13 mouse cellular contexts compared by ENCODE assay signal in genomic region chr10:10395784-10396481, GRCm38 (mm10).
DNase-seq lines count a peak whose midpoint lies in the region; ATAC-seq and TF ChIP-seq lines count a peak whose summit lies in the region.
"Had no signal": no experiment of that assay in that cellular context is flagged by ENCODE, and none has a peak within 500 bp of the region (broad histone marks: within the 10 kb centered on the region; RNA-seq: fewer than 3 reads in every experiment).

No protein-coding gene starts in this region.

- ATAC-seq in kidney, postnatal 0 days (replicated peaks; ENCODE audit: low FRiP score, low read depth) = no peak
- peak; percentile 97 for ATAC-seq in common myeloid progenitor, adult 5-6 weeks (replicated peaks; ENCODE audit: low read depth, poor library complexity, severe bottlenecking)
- peak; percentile 58 for ATAC-seq in liver, postnatal 0 days

- TF ChIP-seq CTCF in kidney, postnatal 0 days (IDR thresholded peaks at IDR 0.05; ENCODE audit: low read depth) = no peak
- no peak for TF ChIP-seq CTCF in liver, postnatal 0 days (IDR thresholded peaks at IDR 0.05; ENCODE audit: low read depth)

- H3K4me1 ChIP-seq in kidney, postnatal 0 days (replicated peaks; ENCODE audit: insufficient read depth, low read length) = no peaks in the 10 kb centered on the region
- H3K4me1 ChIP-seq in liver, postnatal 0 days (ENCODE audit: insufficient read depth) = no peaks in the 10 kb centered on the region
- H3K4me1 ChIP-seq: hindbrain, embryonic 15.5 days had no signal

- peak; percentile 12 for DNase-seq in kidney, postnatal 0 days (ENCODE audit: low spot score)
- no peak for DNase-seq in kidney, adult 9 months
- no peak for DNase-seq in liver, postnatal 0 days
- no peak for DNase-seq in right cerebral cortex, adult 2 months (ENCODE audit: low spot score in 2 of 2)
- DNase-seq in kidney, postnatal 4 days = no peak
- DNase-seq in left cerebral cortex, adult 9 months (ENCODE audit: low spot score in 2 of 2) = no peak
- DNase-seq: cerebellum, adult 2 months; kidney, adult 2 months; lung, adult 18-20 months; spleen, adult 18-20 months had no signal

- no peak overlapping the region for H3K4me3 ChIP-seq in kidney, postnatal 0 days (replicated peaks; ENCODE audit: low read depth, low read length)
- no peak overlapping the region for H3K4me3 ChIP-seq in liver, postnatal 0 days (ENCODE audit: low read depth, low read length)
- H3K4me3 ChIP-seq: hindbrain, embryonic 15.5 days had no signal

- WGBS in kidney, postnatal 0 days = 66% methylated on average over 4 of the region's 4 CpGs
- WGBS in liver, postnatal 0 days (ENCODE audit: insufficient replicate concordance) = 30% methylated on average over 4 of the region's 4 CpGs

- H3K27me3 ChIP-seq in kidney, postnatal 0 days (ENCODE audit: insufficient read depth, low read length) = no peaks in the 10 kb centered on the region
- no peaks in the 10 kb centered on the region for H3K27me3 ChIP-seq in liver, postnatal 0 days (ENCODE audit: insufficient read depth, low read length)
- H3K27me3 ChIP-seq: hindbrain, embryonic 15.5 days had no signal

- H3K36me3 ChIP-seq in kidney, postnatal 0 days (ENCODE audit: insufficient read depth, low read length) = no peaks in the 10 kb centered on the region
- H3K36me3 ChIP-seq in liver, postnatal 0 days (replicated peaks; ENCODE audit: insufficient read depth, low read length) = no peaks in the 10 kb centered on the region
- H3K36me3 ChIP-seq: hindbrain, embryonic 15.5 days had no signal

- H3K9ac ChIP-seq in kidney, postnatal 0 days (ENCODE audit: low read depth, low read length) = no peak overlapping the region
- H3K9ac ChIP-seq in liver, postnatal 0 days (replicated peaks) = no peak overlapping the region
- H3K9ac ChIP-seq: hindbrain, embryonic 15.5 days had no signal

- H3K9me3 ChIP-seq in kidney, postnatal 0 days (replicated peaks; ENCODE audit: low read length) = no peaks in the 10 kb centered on the region
- H3K9me3 ChIP-seq in liver, postnatal 0 days (ENCODE audit: low read length) = no peaks in the 10 kb centered on the region
- H3K9me3 ChIP-seq: hindbrain, embryonic 15.5 days had no signal

- no peak for TF ChIP-seq EP300 in liver, postnatal 0 days (IDR thresholded peaks at IDR 0.05; ENCODE audit: low read depth)

- no peak overlapping the region for H3K27ac ChIP-seq in kidney, postnatal 0 days
- H3K27ac ChIP-seq in liver, postnatal 0 days (ENCODE audit: low read depth) = peak overlapping the region; percentile 16; the same call in 1 of the 2 replicates
- H3K27ac ChIP-seq: hindbrain, embryonic 15.5 days; stomach, postnatal 0 days had no signal

- no peak overlapping the region for H3K4me2 ChIP-seq in kidney, postnatal 0 days (ENCODE audit: low read length)
- H3K4me2 ChIP-seq in liver, postnatal 0 days (ENCODE audit: low read depth, low read length) = no peak overlapping the region
- H3K4me2 ChIP-seq: hindbrain, embryonic 15.5 days had no signal
